Mouse (Mus musculus) urinary bladder, postnatal 36 days (tissue): Measurements from ENCODE around the gene Tpst2.

Experiments used
- DNase-seq, 2 experiments: peaks; one replicate each; pipeline ENCODE4 v3.0.0; 2022; ENCODE audit warnings: low spot score in 2 of 2, mixed read lengths in 1 of 2

Tpst2 gene

GRCm38 (mm10) chr5:112282123-112282779, 5.8 kb downstream of the Tpst2 start:
- no peak for DNase-seq

- no peak for DNase-seq
Observed at GRCm38 (mm10) chr5:112282780-112283482, 6.4 kb downstream of the Tpst2 start.

GRCm38 (mm10) chr5:112283543-112284202, 7.2 kb downstream of the Tpst2 start:
- no peak for DNase-seq

- DNase-seq = no peak
Observed at GRCm38 (mm10) chr5:112284203-112284582, 7.7 kb downstream of the Tpst2 start.

GRCm38 (mm10) chr5:112285548-112286085, 9.1 kb downstream of the Tpst2 start:
- no peak for DNase-seq

GRCm38 (mm10) chr5:112286608-112286983, 10.1 kb downstream of the Tpst2 start:
- no peak for DNase-seq

GRCm38 (mm10) chr5:112286984-112287641, 10.6 kb downstream of the Tpst2 start:
- no peak for DNase-seq

GRCm38 (mm10) chr5:112287652-112288051, 11.2 kb downstream of the Tpst2 start:
- no peak for DNase-seq

GRCm38 (mm10) chr5:112288193-112289141, 12.0 kb downstream of the Tpst2 start:
- no peak for DNase-seq

GRCm38 (mm10) chr5:112289236-112289635, 12.7 kb downstream of the Tpst2 start:
- DNase-seq = peak in 1 of 2 experiments; percentile 37

- DNase-seq = peak in 1 of 2 experiments; percentile 48
Observed at GRCm38 (mm10) chr5:112289819-112290535, 13.5 kb downstream of the Tpst2 start.

GRCm38 (mm10) chr5:112290536-112290880, 14.0 kb downstream of the Tpst2 start:
- DNase-seq = no peak

- no peak for DNase-seq
Observed at GRCm38 (mm10) chr5:112291866-112292265, 15.4 kb downstream of the Tpst2 start.

- DNase-seq = no peak
Observed at GRCm38 (mm10) chr5:112292343-112292980, 16.0 kb downstream of the Tpst2 start.

GRCm38 (mm10) chr5:112293800-112294199, 17.3 kb downstream of the Tpst2 start:
- DNase-seq = no peak

GRCm38 (mm10) chr5:112294696-112295095, 18.2 kb downstream of the Tpst2 start:
- DNase-seq = no peak

- DNase-seq = no peak
Observed at GRCm38 (mm10) chr5:112295162-112295561, 18.7 kb downstream of the Tpst2 start.

- no peak for DNase-seq
Observed at GRCm38 (mm10) chr5:112295564-112295963, 19.1 kb downstream of the Tpst2 start.

GRCm38 (mm10) chr5:112296404-112297181, 20.1 kb downstream of the Tpst2 start:
- DNase-seq = no peak
